Mouse (Mus musculus): ENCODE measurements around the gene Hist1h2bc.

- TF ChIP-seq CTCF (IDR thresholded peaks at IDR 0.05; ENCODE audit: low read depth) (no peak), EP300 (optimal IDR thresholded peaks at IDR 0.05) (no peak)
Measured at GRCm38 (mm10) chr13:23693856-23694440, 9.9 kb downstream of the Hist1h2bc start.

Measured in stomach, postnatal 0 days (tissue).